Mouse (Mus musculus) G1E (cell line): ENCODE results near the gene Jmjd1c.

ENCODE experiments used
- CTCF ChIP-seq: IDR thresholded peaks from 2 replicates; pipeline ENCODE4 v1.5.1; 2012; ENCODE audit warnings: low read depth, low read length, inconsistent platforms, mixed read lengths
- GATA1 ChIP-seq: IDR thresholded peaks from 2 replicates; pipeline ENCODE4 v1.6.1; 2012; ENCODE audit warnings: borderline replicate concordance, low read length, inconsistent platforms, mixed read lengths
- GATA2 ChIP-seq: IDR thresholded peaks from 2 replicates; pipeline ENCODE4 v1.6.1; 2012; ENCODE audit warnings: low read depth, low read length, inconsistent platforms, borderline replicate concordance
- POLR2AphosphoS5 ChIP-seq: IDR thresholded peaks from 2 replicates; pipeline ENCODE4 v1.6.1; 2012; ENCODE audit warnings: low read depth, low read length, inconsistent platforms; ENCODE audit not compliant: insufficient replicate concordance
- TAL1 ChIP-seq: conservative IDR thresholded peaks from 2 replicates; pipeline ENCODE4 v1.6.1; 2012; ENCODE audit warnings: low read depth, low read length, inconsistent platforms, mixed read lengths

GRCm38 (mm10) chr10:67108096-67108495, 12.2 kb downstream of the Jmjd1c start:
- no peak for TF ChIP-seq CTCF
- no peak for TF ChIP-seq GATA1
- no peak for TF ChIP-seq POLR2AphosphoS5
- no peak for TF ChIP-seq TAL1
- no peak for TF ChIP-seq GATA2
